Mouse (Mus musculus) lung, adult 2 months (tissue): ENCODE measurements around the gene Adamtsl1.

ENCODE experiments used
- CTCF ChIP-seq: fragments of 200-500 bp; IDR thresholded peaks from 2 replicates; pipeline ENCODE4 v1.5.1; 2011; ENCODE audit warnings: mild to moderate bottlenecking, low read length, control low read depth; ENCODE audit not compliant: insufficient read depth
- POLR2A ChIP-seq: fragments of 200-500 bp; IDR thresholded peaks from 2 replicates; pipeline ENCODE4 v1.6.1; 2011; ENCODE audit warnings: low read depth, mild to moderate bottlenecking, control low read depth, low read length, borderline replicate concordance; ENCODE audit errors: extremely low read depth

DNA sequence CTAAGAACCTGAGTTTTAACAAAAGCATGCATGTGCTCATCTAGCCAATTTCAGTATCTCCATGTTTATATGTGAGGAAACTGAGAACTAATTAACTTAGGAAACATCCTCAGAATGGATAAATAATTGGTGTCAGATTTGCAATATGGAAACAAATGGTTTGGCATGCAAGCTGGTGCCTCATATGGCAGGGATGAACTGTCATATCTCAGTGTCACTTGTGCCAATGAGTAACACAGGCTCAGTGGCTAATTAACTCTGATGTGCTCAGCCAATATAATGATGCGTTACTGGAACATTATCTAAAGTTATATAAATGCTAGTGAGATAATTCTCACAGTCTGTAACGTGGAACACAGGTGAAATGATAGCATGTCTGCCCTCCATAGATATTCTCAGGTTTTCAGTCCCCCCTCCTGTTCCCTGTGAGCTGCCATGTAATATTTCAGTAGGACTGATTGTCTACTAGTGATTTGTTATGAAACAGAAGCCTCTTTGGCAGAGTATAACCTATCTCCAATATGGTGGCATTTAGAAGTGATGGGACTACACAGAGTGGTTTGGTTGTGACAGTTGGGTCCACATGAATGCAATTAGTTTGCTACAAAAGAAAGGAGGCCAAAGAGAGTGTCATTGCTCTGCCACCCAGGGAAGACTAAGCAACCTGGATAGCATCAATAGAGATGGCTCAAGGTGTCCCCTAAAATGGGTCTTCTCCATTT is 376.1 kb downstream of the Adamtsl1 start:
- TF ChIP-seq POLR2A: no peak
- TF ChIP-seq CTCF: no peak
